Mouse (Mus musculus): ENCODE data around the gene Lrmda. TPM values are rescaled to one million over a fixed set of nuclear protein-coding genes. Genes with fewer than 3 reads are reported as not detected.

The Lrmda gene
- polyA plus RNA-seq, 1 experiment, result 20.1 TPM

- TF ChIP-seq CTCF (IDR thresholded peaks at IDR 0.05; ENCODE audit: low read depth, low read length) (no peak), POLR2A (IDR thresholded peaks at IDR 0.05; ENCODE audit: borderline replicate concordance, low read depth, low read length) (no peak)
- Histone ChIP-seq H3K27ac (ENCODE audit: insufficient read depth, low read depth, low read length) (no peak overlapping the region), H3K4me1 (ENCODE audit: control insufficient read depth, insufficient read depth, low read length) (peaks cover 9% of the 10 kb centered on the region), H3K4me3 (ENCODE audit: insufficient read depth, low read length) (no peak overlapping the region)
Measured at GRCm38 (mm10) chr14:22923251-22923650, 903.7 kb downstream of the Lrmda start.

- TF ChIP-seq POLR2A (IDR thresholded peaks at IDR 0.05; ENCODE audit: borderline replicate concordance, low read depth, low read length), result no peak
- no peak for TF ChIP-seq CTCF (IDR thresholded peaks at IDR 0.05; ENCODE audit: low read depth, low read length)
- H3K27ac ChIP-seq (ENCODE audit: insufficient read depth, low read depth, low read length), result no peak overlapping the region
- peaks cover 3% of the 10 kb centered on the region for H3K4me1 ChIP-seq (ENCODE audit: control insufficient read depth, insufficient read depth, low read length)
- H3K4me3 ChIP-seq (ENCODE audit: insufficient read depth, low read length), result no peak overlapping the region
Measured at GRCm38 (mm10) chr14:22928263-22928662, 908.8 kb downstream of the Lrmda start.

GRCm38 (mm10) chr14:22928683-22929082, 909.2 kb downstream of the Lrmda start:
- TF ChIP-seq CTCF (IDR thresholded peaks at IDR 0.05; ENCODE audit: low read depth, low read length), result no peak
- Histone ChIP-seq H3K27ac (ENCODE audit: insufficient read depth, low read depth, low read length) (no peak overlapping the region), H3K4me3 (ENCODE audit: insufficient read depth, low read length) (no peak overlapping the region), H3K4me1 (ENCODE audit: control insufficient read depth, insufficient read depth, low read length) (peaks cover 3% of the 10 kb centered on the region)

- H3K4me1 ChIP-seq (ENCODE audit: control insufficient read depth, insufficient read depth, low read length), result no peaks in the 10 kb centered on the region
- no peak overlapping the region for H3K4me3 ChIP-seq (ENCODE audit: insufficient read depth, low read length)
- H3K27ac ChIP-seq (ENCODE audit: insufficient read depth, low read depth, low read length), result no peak overlapping the region
- TF ChIP-seq CTCF (IDR thresholded peaks at IDR 0.05; ENCODE audit: low read depth, low read length) (no peak), POLR2A (IDR thresholded peaks at IDR 0.05; ENCODE audit: borderline replicate concordance, low read depth, low read length) (no peak)
Measured at GRCm38 (mm10) chr14:22929585-22929984, 910.1 kb downstream of the Lrmda start.

- no peak overlapping the region for H3K4me3 ChIP-seq (ENCODE audit: insufficient read depth, low read length)
- H3K4me1 ChIP-seq (ENCODE audit: control insufficient read depth, insufficient read depth, low read length), result no peaks in the 10 kb centered on the region
- no peak overlapping the region for H3K27ac ChIP-seq (ENCODE audit: insufficient read depth, low read depth, low read length)
- TF ChIP-seq POLR2A (IDR thresholded peaks at IDR 0.05; ENCODE audit: borderline replicate concordance, low read depth, low read length) (no peak), CTCF (IDR thresholded peaks at IDR 0.05; ENCODE audit: low read depth, low read length) (no peak)
Measured at GRCm38 (mm10) chr14:22930488-22931046, 911.1 kb downstream of the Lrmda start.

- TF ChIP-seq POLR2A (IDR thresholded peaks at IDR 0.05; ENCODE audit: borderline replicate concordance, low read depth, low read length) (no peak), CTCF (IDR thresholded peaks at IDR 0.05; ENCODE audit: low read depth, low read length) (no peak)
- Histone ChIP-seq H3K4me1 (ENCODE audit: control insufficient read depth, insufficient read depth, low read length) (no peaks in the 10 kb centered on the region), H3K27ac (ENCODE audit: insufficient read depth, low read depth, low read length) (no peak overlapping the region), H3K4me3 (ENCODE audit: insufficient read depth, low read length) (no peak overlapping the region)
Measured at GRCm38 (mm10) chr14:22931114-22931822, 911.8 kb downstream of the Lrmda start.

GRCm38 (mm10) chr14:22936701-22937100, 917.2 kb downstream of the Lrmda start:
- no peak overlapping the region for H3K27ac ChIP-seq (ENCODE audit: insufficient read depth, low read depth, low read length)
- no peak overlapping the region for H3K4me3 ChIP-seq (ENCODE audit: insufficient read depth, low read length)
- TF ChIP-seq POLR2A (IDR thresholded peaks at IDR 0.05; ENCODE audit: borderline replicate concordance, low read depth, low read length), result no peak
- TF ChIP-seq CTCF (IDR thresholded peaks at IDR 0.05; ENCODE audit: low read depth, low read length), result no peak
- no peaks in the 10 kb centered on the region for H3K4me1 ChIP-seq (ENCODE audit: control insufficient read depth, insufficient read depth, low read length)

- no peak overlapping the region for H3K27ac ChIP-seq (ENCODE audit: insufficient read depth, low read depth, low read length)
- H3K4me1 ChIP-seq (ENCODE audit: control insufficient read depth, insufficient read depth, low read length), result no peaks in the 10 kb centered on the region
- H3K4me3 ChIP-seq (ENCODE audit: insufficient read depth, low read length), result no peak overlapping the region
- TF ChIP-seq POLR2A (IDR thresholded peaks at IDR 0.05; ENCODE audit: borderline replicate concordance, low read depth, low read length) (no peak), CTCF (IDR thresholded peaks at IDR 0.05; ENCODE audit: low read depth, low read length) (no peak)
Measured at GRCm38 (mm10) chr14:22940576-22940975, 921.1 kb downstream of the Lrmda start.

GRCm38 (mm10) chr14:22942569-22942968, 923.1 kb downstream of the Lrmda start:
- Histone ChIP-seq H3K4me1 (ENCODE audit: control insufficient read depth, insufficient read depth, low read length) (no peaks in the 10 kb centered on the region), H3K4me3 (ENCODE audit: insufficient read depth, low read length) (no peak overlapping the region), H3K27ac (ENCODE audit: insufficient read depth, low read depth, low read length) (no peak overlapping the region)
- TF ChIP-seq POLR2A (IDR thresholded peaks at IDR 0.05; ENCODE audit: borderline replicate concordance, low read depth, low read length), result no peak
- no peak for TF ChIP-seq CTCF (IDR thresholded peaks at IDR 0.05; ENCODE audit: low read depth, low read length)

GRCm38 (mm10) chr14:22949466-22949865, 930.0 kb downstream of the Lrmda start:
- Histone ChIP-seq H3K27ac (ENCODE audit: insufficient read depth, low read depth, low read length) (no peak overlapping the region), H3K4me1 (ENCODE audit: control insufficient read depth, insufficient read depth, low read length) (no peaks in the 10 kb centered on the region), H3K4me3 (ENCODE audit: insufficient read depth, low read length) (no peak overlapping the region)
- TF ChIP-seq POLR2A (IDR thresholded peaks at IDR 0.05; ENCODE audit: borderline replicate concordance, low read depth, low read length), result no peak
- TF ChIP-seq CTCF (IDR thresholded peaks at IDR 0.05; ENCODE audit: low read depth, low read length), result no peak
